Mouse (Mus musculus) lung, postnatal 0 days (tissue): ENCODE measurements around the gene Zbtb8a.

Source experiments
- CTCF ChIP-seq: IDR thresholded peaks from 2 replicates; pipeline ENCODE4 v1.5.1; 2016; ENCODE audit warnings: antibody characterized with exemption, mild to moderate bottlenecking
- EP300 ChIP-seq: IDR thresholded peaks from 2 replicates; pipeline ENCODE4 v1.6.1; 2016; ENCODE audit warnings: antibody characterized with exemption, mild to moderate bottlenecking, control low read depth

DNA sequence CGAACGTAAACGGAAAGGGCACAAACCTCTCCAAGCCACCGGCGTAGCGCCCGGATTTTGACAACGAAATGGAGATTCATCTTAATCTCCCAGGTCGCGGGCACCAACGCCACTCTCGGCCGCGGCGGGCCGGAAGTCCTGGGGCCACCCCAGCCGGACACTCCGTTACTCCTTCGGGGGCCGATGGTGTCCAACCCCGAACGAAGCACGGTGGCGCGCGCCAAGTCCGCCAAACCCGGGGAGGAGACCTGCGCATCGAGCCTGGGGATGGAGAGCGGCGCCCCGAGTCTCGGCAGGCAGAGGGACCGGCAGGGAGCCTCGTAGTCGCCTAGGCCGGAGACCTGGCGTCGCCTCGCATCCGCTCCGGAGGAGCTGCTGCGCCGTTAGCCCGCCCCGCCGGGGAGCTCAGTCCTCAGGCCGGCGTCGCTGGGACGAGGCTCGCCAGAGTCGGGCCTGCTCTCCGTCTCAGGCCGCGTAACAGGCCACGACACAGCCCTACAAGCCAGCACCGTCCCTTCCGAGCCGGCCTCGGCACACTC lies 43.2 kb downstream of the Zbtb8a start:
- TF ChIP-seq CTCF = no peak
- no peak for TF ChIP-seq EP300
